Mouse (Mus musculus) midbrain, embryonic 12.5 days (tissue): ENCODE measurements at regions not wholly inside any gene's neighbourhood (a gene's known extent, or its start where the extent isn't known, plus 50 kb on each side); places are given as distances from the start of the nearest gene placed in this dataset.
A peak's percentile ranks its signal among the peaks of the same experiment; 100 is the strongest.

ENCODE experiments used
- ATAC-seq: fragments of 200-750 bp; cut with Nextera tagmentation; 2 replicates; pipeline ENCODE4 v1.8.0; 2017; ENCODE audit warnings: low read depth, moderate TSS enrichment, moderate library complexity; ENCODE audit not compliant: low FRiP score
- H3K27ac ChIP-seq: fragments of 300-500 bp; sonication (generic); replicated peaks from 2 replicates; pipeline ENCODE4 v1.5.1; 2016; ENCODE audit warnings: mild to moderate bottlenecking
- H3K27me3 ChIP-seq: fragments of 300-500 bp; sonication (generic); 2 replicates; pipeline ENCODE4 v1.6.1; 2016; ENCODE audit warnings: mild to moderate bottlenecking
- H3K36me3 ChIP-seq: fragments of 300-500 bp; sonication (generic); 2 replicates; pipeline ENCODE4 v1.6.1; 2016
- H3K4me1 ChIP-seq: fragments of 300-500 bp; sonication (generic); 2 replicates; pipeline ENCODE4 v1.6.1; 2016
- H3K4me2 ChIP-seq: fragments of 300-500 bp; sonication (generic); replicated peaks from 2 replicates; pipeline ENCODE4 v1.6.1; 2016; ENCODE audit warnings: mild to moderate bottlenecking, moderate library complexity
- H3K4me3 ChIP-seq: fragments of 300-500 bp; sonication (generic); 2 replicates; pipeline ENCODE4 v1.5.1; 2016; ENCODE audit warnings: mild to moderate bottlenecking
- H3K9ac ChIP-seq: fragments of 300-500 bp; sonication (generic); replicated peaks from 2 replicates; pipeline ENCODE4 v1.6.1; 2016; ENCODE audit warnings: mild to moderate bottlenecking, moderate library complexity
- H3K9me3 ChIP-seq: fragments of 300-500 bp; sonication (generic); 2 replicates; pipeline ENCODE4 v1.6.1; 2016; ENCODE audit warnings: mild to moderate bottlenecking
- WGBS: fragments of 180-500 bp; shearing (Covaris S2); methylation state at CpG from one replicate; pipeline ENCODE4 v1.1.7; 2016; 5-methylcytosine and 5-hydroxymethylcytosine counted together

DNA sequence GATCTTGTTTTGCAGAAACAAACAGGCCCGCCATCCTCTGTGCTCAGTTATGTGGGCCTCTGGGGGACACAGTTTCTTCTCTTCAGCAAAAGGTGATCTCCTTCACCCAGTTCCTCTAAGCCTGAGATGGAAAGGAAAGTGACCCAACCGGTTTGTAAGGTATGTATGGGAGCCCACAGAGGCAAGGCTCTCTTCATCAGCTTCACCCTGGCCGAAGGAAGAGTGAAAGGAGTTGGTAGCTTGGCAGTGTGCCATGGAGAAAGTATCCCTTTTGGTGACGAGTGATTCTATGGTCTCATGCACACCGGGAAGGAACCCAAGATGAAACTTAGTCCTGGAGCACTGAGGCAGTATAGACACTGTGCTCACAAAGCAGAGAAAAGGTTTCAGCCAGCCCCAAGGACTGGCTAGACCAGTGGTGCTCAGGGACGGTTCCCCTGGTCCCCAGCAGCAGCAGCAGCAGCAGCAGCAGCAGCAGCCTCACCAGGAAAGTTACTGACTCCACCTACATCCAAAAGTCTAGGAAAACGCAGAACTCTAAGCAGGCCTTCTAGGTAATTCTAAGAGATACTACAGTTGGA, 256.1 kb downstream of the Epha4 start:
- Histone ChIP-seq H3K4me1 (peaks cover 18% of the 10 kb centered on the region), H3K9ac (no peak overlapping the region), H3K27ac (no peak overlapping the region), H3K27me3 (no peaks in the 10 kb centered on the region), H3K9me3 (no peaks in the 10 kb centered on the region), H3K4me2 (no peak overlapping the region), H3K36me3 (no peaks in the 10 kb centered on the region), H3K4me3 (no peak overlapping the region)
- WGBS, result 51% methylated on average over 7 of the region's 7 CpGs
- no peak for ATAC-seq

DNA sequence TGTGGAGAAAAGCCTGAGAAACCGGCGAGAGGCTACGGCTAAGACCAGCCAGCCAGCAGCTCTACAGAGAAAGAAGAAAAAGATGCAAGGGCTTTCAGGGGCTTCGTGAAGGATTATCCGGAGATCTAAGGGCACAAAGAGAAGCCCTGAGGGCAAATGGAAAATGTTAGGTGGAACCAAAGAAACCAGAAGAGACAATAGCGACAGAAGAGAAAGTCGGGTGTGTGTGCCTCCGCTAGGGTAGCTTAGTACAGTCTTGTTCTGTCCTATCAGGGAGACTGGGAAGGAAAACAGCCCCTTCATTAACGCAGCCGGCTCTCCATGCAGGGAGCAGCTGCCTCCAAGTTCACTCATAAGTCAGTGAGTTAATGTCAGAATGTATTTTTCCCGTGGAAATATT, 255.1 kb downstream of the Epha4 start:
- Histone ChIP-seq H3K4me2 (peak overlapping the region; percentile 39), H3K27ac (no peak overlapping the region), H3K4me1 (peaks cover 18% of the 10 kb centered on the region), H3K27me3 (no peaks in the 10 kb centered on the region), H3K9me3 (no peaks in the 10 kb centered on the region), H3K36me3 (no peaks in the 10 kb centered on the region), H3K9ac (no peak overlapping the region), H3K4me3 (no peak overlapping the region)
- WGBS, result 20% methylated on average over 11 of the region's 11 CpGs
- no peak for ATAC-seq

DNA sequence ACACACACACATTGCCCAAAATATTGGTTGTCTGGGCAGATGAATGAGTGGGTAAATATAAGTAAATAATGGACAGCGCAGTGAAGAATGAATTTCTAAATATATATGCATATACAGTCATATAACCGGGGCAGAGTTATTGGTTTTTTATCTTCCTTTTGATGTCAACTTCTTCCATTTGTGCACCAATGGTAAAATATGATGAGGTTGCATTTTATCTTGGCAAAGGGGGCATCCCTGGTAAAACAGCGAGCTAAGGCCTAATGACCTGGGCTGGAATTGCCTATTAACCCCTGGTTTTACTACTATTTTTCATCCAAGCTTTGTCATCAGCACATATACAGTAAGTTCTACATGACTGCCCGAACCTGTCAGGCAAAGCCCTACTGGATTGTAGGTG, 253.2 kb downstream of the Epha4 start:
- 96% methylated on average over 4 of the region's 4 CpGs for WGBS

DNA sequence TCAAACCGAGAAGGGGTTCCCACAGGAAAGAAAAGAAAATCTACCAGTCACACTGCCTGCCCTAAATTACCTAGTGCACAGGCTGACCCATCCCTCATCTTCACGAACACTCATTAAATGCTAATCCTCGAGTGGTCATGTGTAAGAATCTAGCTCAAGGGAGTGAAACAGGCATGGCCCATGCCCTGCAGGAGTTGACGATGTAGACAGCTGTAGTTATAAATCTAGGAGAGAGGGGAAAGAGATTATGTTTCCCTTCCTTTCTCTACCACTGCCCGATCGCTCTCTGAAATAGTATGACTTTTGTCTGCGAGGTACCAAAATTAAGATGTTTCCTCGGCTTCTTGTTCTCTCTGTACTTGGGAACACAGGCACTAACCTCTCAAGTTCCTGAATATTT, 249.2 kb downstream of the Epha4 start:
- H3K4me3 ChIP-seq, result no peak overlapping the region
- 67% methylated on average over 8 of the region's 8 CpGs for WGBS
- no peaks in the 10 kb centered on the region for H3K27me3 ChIP-seq
- H3K9me3 ChIP-seq, result no peaks in the 10 kb centered on the region
- no peak overlapping the region for H3K27ac ChIP-seq
- H3K4me1 ChIP-seq, result no peaks in the 10 kb centered on the region
- H3K4me2 ChIP-seq, result no peak overlapping the region
- no peaks in the 10 kb centered on the region for H3K36me3 ChIP-seq
- no peak overlapping the region for H3K9ac ChIP-seq
- ATAC-seq, result no peak

More for the DNA sequence above, 253.2 kb downstream of the Epha4 start:
- Histone ChIP-seq H3K27me3 (no peaks in the 10 kb centered on the region), H3K36me3 (no peaks in the 10 kb centered on the region), H3K4me2 (no peak overlapping the region), H3K27ac (no peak overlapping the region), H3K4me3 (no peak overlapping the region), H3K4me1 (peaks cover 18% of the 10 kb centered on the region), H3K9ac (no peak overlapping the region), H3K9me3 (no peaks in the 10 kb centered on the region)
- ATAC-seq, result no peak

DNA sequence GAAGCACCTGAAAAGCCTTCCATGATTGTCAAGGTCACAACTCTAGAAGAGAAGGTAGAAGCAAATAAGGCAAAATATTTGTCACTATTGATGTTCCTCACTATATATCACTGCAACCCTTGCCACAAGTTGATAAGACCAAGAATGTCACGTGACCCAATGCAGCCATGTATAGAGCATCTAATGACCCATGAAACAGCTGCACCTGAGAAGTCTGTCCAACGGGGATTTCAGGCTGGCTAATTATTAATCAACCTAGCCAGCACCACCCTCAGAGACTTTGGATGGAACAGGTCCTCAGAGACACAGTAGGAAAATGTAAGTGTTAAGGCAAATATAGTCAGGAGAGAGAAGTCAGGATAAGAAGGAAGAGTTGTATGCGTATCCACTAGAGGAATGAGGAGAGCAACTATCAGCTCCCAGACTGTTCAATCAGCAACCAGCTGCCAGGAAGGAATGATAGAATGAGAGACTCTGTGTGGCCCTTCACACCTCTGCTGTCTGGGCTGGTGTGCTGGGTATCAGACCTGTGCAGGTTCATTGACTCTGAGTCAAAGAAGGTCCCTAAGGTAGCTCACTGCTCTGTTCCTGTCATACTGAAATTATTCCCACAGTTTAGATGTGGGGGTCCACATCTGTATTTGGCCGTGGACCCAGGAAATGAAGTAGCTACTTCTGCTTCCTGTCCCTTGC, 247.4 kb downstream of the Epha4 start:
- no peak for ATAC-seq
- no peak overlapping the region for H3K4me2 ChIP-seq
- 93% methylated on average over 4 of the region's 4 CpGs for WGBS
- no peak overlapping the region for H3K9ac ChIP-seq
- no peaks in the 10 kb centered on the region for H3K27me3 ChIP-seq
- H3K9me3 ChIP-seq, result no peaks in the 10 kb centered on the region
- H3K36me3 ChIP-seq, result no peaks in the 10 kb centered on the region
- no peak overlapping the region for H3K4me3 ChIP-seq
- no peak overlapping the region for H3K27ac ChIP-seq
- no peaks in the 10 kb centered on the region for H3K4me1 ChIP-seq

DNA sequence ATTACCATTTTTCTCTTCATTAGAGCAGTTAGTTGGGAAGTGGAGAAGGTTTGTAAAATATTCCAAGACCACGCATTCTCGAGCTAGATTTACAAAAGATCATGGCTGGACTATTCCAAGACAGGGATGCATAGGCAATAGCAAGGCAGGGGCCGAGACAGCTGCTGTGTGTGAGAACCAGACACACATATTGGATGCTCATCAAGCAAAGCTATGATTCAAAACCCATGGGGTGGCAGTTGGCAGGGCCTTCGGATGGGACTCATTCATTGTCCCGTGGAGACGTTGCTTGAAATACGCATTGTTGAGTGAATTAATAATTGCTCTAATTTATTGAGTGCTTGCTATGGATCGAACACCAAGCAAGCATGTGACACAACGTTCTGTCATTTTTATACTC, 239.6 kb downstream of the Epha4 start:
- no peak overlapping the region for H3K9ac ChIP-seq
- H3K4me3 ChIP-seq, result no peak overlapping the region
- H3K9me3 ChIP-seq, result no peaks in the 10 kb centered on the region
- no peak for ATAC-seq
- no peak overlapping the region for H3K4me2 ChIP-seq
- no peaks in the 10 kb centered on the region for H3K4me1 ChIP-seq
- H3K27ac ChIP-seq, result no peak overlapping the region
- no peaks in the 10 kb centered on the region for H3K36me3 ChIP-seq
- 86% methylated on average over 9 of the region's 9 CpGs for WGBS
- H3K27me3 ChIP-seq, result no peaks in the 10 kb centered on the region

DNA sequence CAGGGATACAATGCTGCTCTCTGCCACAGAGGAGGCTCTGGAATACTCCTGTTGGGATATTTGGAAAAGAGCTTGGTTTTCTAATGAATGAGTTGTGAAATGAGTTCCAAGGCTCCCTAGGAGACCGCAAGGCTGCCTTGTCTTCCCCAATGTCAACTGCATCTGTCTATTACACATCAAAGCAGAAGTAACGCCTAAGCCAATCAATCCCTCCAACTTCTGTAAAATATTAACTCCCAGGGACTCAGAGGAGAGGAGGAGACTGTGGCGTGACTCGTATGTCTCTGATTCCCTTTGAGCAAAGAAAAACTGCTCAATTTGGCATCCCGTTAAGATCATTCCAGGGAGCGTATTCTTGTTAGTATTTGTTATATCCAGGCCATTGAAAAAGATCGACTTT, 235.3 kb downstream of the Epha4 start:
- no peak overlapping the region for H3K9ac ChIP-seq
- H3K36me3 ChIP-seq, result no peaks in the 10 kb centered on the region
- H3K27me3 ChIP-seq, result no peaks in the 10 kb centered on the region
- WGBS, result 80% methylated on average over 7 of the region's 7 CpGs
- H3K4me3 ChIP-seq, result no peak overlapping the region
- no peak overlapping the region for H3K4me2 ChIP-seq
- no peak for ATAC-seq
- H3K9me3 ChIP-seq, result no peaks in the 10 kb centered on the region
- no peak overlapping the region for H3K27ac ChIP-seq
- H3K4me1 ChIP-seq, result no peaks in the 10 kb centered on the region

DNA sequence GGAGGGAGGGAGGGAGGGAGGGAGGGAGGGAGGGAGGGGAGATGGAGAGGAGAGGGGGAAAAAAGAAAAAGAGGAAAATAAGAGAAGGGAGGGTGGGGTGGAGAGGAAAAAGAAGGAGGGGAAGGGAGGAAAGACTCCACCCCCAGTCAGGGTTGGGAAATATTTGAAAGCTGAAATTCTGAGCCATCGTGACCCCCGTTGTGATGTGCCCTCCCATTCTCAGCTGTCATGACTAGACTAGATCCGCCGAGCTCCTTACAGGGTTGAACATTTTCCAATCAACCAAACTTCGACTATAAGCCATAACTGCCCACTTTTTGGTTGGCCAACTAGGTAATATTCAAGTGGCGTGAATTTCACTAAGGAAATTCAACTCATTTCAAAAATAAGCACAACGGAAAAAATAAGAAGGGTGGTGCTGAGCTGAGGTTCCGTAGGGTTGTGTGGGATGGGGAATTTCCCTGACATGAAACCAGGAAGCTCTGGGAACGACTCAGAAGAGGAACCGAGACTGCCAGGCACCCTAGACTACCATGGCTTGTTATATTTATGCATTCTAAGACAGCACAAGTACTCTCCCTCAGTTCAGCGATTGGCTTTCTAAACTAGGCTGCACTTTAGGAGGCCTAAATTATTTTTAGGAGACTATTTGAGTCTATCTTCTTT, 234.4 kb downstream of the Epha4 start:
- H3K36me3 ChIP-seq, result no peaks in the 10 kb centered on the region
- H3K4me1 ChIP-seq, result no peaks in the 10 kb centered on the region
- 88% methylated on average over 11 of the region's 11 CpGs for WGBS
- no peak overlapping the region for H3K27ac ChIP-seq
- H3K27me3 ChIP-seq, result no peaks in the 10 kb centered on the region
- no peaks in the 10 kb centered on the region for H3K9me3 ChIP-seq
- H3K9ac ChIP-seq, result no peak overlapping the region
- ATAC-seq, result no peak
- H3K4me3 ChIP-seq, result no peak overlapping the region
- H3K4me2 ChIP-seq, result no peak overlapping the region

DNA sequence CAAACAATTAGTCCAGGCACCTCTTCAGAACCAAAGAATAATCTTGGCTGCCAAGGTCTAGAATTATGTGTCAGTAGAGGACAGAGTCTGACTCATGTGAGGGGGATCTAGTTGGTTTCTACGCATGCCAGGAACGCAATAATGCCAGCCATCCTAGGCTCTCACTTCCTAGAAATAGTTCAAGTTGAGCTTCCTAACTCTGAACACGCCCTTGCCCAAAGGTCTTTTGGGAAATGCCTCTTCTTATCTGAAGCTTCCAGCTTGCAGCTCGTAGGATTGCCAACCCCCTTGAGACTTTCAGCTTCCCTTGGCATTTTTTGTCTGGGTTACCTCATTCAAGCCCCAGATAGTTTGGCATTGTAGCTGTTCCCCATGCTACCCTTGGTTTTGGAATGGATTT, 233.1 kb downstream of the Epha4 start:
- Histone ChIP-seq H3K9ac (no peak overlapping the region), H3K9me3 (no peaks in the 10 kb centered on the region), H3K4me3 (no peak overlapping the region), H3K4me2 (no peak overlapping the region), H3K27me3 (no peaks in the 10 kb centered on the region), H3K27ac (no peak overlapping the region), H3K4me1 (no peaks in the 10 kb centered on the region), H3K36me3 (no peaks in the 10 kb centered on the region)
- no peak for ATAC-seq
- 82% methylated on average over 4 of the region's 4 CpGs for WGBS

DNA sequence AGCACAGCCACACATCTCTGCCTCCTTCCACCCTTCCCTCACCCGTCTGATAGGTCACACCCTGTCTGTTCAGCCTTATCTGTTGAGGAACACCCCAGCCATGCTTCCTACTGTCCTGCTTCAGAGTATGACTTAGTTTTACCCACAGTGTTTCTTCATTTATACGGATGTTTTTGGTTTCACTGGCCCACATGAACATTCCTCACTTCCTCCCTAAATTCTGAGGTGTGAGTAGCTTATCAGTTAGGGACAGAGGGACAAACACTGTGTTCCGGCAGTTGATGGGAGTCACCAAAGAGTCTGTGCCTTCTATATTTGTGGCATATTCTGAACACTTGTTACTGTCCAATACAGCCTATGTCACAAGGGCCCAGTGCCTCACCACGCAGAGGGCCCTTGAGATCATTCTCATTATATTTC, 216.2 kb downstream of the Epha4 start:
- H3K27ac ChIP-seq, result no peak overlapping the region
- H3K9ac ChIP-seq, result no peak overlapping the region
- no peak overlapping the region for H3K4me3 ChIP-seq
- no peaks in the 10 kb centered on the region for H3K27me3 ChIP-seq
- H3K9me3 ChIP-seq, result no peaks in the 10 kb centered on the region
- WGBS, result 87% methylated on average over 4 of the region's 4 CpGs
- no peak overlapping the region for H3K4me2 ChIP-seq
- no peaks in the 10 kb centered on the region for H3K36me3 ChIP-seq
- H3K4me1 ChIP-seq, result no peaks in the 10 kb centered on the region
- no peak for ATAC-seq

DNA sequence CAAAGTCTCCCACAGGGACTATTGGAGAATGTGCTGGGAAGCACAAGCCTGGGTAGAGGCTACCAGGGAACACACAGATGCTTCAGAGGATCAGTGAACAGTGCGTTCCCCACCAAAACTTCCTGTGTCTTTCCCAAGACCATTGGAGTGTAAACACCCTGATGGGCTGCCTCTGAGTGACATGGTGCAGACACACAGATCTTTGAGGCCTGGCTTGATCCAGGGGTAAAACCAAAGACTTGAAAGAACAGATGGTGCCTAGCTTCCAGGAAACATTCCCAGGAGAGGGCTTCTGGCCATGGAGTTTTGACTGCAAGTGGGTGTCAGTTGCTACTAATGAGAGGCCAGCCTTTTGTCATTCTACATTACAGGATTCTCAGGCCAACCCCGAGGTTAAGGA, 214.1 kb downstream of the Epha4 start:
- H3K27ac ChIP-seq, result no peak overlapping the region

DNA sequence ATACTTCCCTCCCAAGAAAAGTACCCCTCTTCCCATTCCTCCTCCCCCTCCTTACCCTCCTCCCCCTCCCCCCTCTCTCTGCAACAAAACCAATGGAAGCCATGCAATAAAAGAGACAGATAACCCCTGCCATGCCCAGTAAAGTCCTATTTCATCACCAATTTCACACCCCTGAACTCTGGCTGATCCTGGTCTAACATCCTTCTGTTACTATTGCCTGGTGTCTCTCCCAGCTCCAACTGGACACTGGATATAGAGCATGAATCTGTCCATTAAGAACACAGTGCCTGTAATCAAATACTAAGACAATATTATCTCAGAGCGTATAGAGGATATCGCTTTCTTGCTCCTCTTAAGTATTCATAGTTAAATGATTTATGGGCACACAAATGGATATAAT, 210.1 kb downstream of the Epha4 start:
- no peaks in the 10 kb centered on the region for H3K9me3 ChIP-seq
- no peaks in the 10 kb centered on the region for H3K4me1 ChIP-seq
- H3K27me3 ChIP-seq, result peaks cover 4% of the 10 kb centered on the region; the same call in 1 of the 2 replicates
- WGBS, result 90% methylated on average over 2 of the region's 2 CpGs
- H3K4me3 ChIP-seq, result no peak overlapping the region
- no peak overlapping the region for H3K4me2 ChIP-seq
- H3K9ac ChIP-seq, result no peak overlapping the region
- no peak for ATAC-seq
- no peaks in the 10 kb centered on the region for H3K36me3 ChIP-seq
- H3K27ac ChIP-seq, result no peak overlapping the region

More for the DNA sequence above, 214.1 kb downstream of the Epha4 start:
- H3K36me3 ChIP-seq, result no peaks in the 10 kb centered on the region
- H3K9ac ChIP-seq, result no peak overlapping the region
- WGBS, result 79% methylated on average over 2 of the region's 2 CpGs
- H3K27me3 ChIP-seq, result no peaks in the 10 kb centered on the region
- no peak for ATAC-seq
- H3K4me3 ChIP-seq, result no peak overlapping the region
- H3K4me1 ChIP-seq, result no peaks in the 10 kb centered on the region
- no peak overlapping the region for H3K4me2 ChIP-seq
- no peaks in the 10 kb centered on the region for H3K9me3 ChIP-seq
